Mouse (Mus musculus): ENCODE data around the gene Slc9a3r2.

DNA sequence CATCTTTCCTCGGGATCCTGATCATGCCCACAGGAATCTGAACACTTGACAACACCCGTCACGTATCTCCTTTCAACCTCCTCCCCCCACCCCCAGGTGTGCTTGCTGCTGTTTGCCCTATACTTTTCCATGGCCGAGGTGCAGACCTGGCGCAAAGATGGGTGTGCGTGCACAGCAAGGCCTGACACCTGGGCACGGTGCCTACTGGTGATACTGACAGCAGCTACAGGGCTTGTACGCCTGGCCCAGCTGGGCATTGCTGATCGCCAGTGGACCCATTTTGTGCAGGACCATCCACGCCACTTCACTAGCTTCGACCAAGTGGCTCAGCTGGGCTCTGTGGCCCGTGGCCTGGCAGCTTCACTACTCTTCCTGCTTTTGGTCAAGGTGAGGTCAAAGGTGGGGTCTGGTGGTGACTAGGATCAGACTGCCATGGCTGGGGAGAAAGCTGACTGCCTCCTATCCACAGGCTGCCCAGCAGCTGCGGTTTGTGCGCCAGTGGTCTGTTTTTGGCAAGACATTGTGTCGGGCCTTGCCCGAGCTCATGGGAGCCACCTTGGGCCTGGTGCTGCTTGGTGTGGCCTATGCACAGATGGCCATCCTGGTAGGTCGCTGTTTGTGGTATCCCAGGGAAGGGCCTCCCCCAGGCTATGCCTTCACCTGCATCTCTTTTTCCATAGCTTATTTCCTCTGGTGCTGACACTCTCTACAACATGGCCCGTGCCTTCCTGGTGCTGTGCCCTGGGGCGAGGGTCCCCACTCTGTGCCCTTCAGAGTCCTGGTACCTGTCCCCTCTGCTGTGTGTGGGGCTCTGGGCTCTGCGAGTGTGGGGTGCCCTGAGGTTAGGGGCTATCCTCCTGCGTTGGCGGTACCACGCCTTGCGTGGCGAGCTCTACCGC, 55.9 kb downstream of the Slc9a3r2 start:
- TF ChIP-seq CHD2 (IDR thresholded peaks at IDR 0.05; ENCODE audit: low read depth, low read length): no peak
- no peak for TF ChIP-seq HCFC1 (IDR thresholded peaks at IDR 0.05; ENCODE audit: borderline replicate concordance, insufficient read depth, low read length)
- no peak for TF ChIP-seq ZNF384 (IDR thresholded peaks at IDR 0.05; ENCODE audit: low read depth, low read length)
- no peak for TF ChIP-seq ZC3H11A (IDR thresholded peaks at IDR 0.05; ENCODE audit: borderline replicate concordance, low read depth, low read length)
- TF ChIP-seq MAFK (IDR thresholded peaks at IDR 0.05; ENCODE audit: insufficient read depth, low read depth, low read length): no peak

Data from ES-E14 (cell line).